Mouse (Mus musculus): ENCODE measurements around the gene Alk. TPM values are rescaled to one million over a fixed set of nuclear protein-coding genes. Genes with fewer than 3 reads are reported as not detected.

Alk gene
- polyA plus RNA-seq (2014; fragmentation: Illumina TruSeq; extraction: RNeasy Lipid Tissue Mini Kit (QIAGEN cat#74804); ENCODE audit: low read depth, low replicate concordance), result not detected

DNA sequence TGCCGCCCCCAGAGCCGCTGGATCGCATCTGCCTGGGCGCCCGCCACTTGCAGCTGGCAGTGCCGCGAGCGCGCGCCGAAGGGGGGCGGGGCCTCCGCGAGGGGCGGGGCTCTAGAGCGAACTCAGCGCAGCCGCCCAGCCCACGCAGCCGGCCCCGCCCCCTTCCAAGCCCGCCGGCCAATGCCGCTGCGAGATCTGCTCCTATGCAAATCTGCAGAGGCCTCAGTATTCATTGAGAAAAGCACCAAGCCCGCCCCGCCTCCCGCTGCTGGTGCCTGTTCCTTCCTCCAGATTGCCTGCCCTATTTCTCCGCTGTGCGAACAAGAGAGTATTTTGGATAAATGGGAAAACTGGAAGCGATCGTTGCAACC, at the start of gene Alk:
TSS of gene Alk (minus strand) at position 18 of the 371 bp plus-strand sequence.

Other genes with a start within 250 kb of the Alk start
- gene Ypel5, start 231.8 kb upstream of the Alk start, polyA plus RNA-seq (2014; fragmentation: Illumina TruSeq; extraction: RNeasy Lipid Tissue Mini Kit (QIAGEN cat#74804); ENCODE audit: low read depth, low replicate concordance), result 73.8 TPM